Mouse (Mus musculus): ENCODE data around the gene Fras1. TPM values are rescaled to one million over a fixed set of nuclear protein-coding genes. Genes with fewer than 3 reads are reported as not detected.

Gene Fras1
- total and polyA plus RNA-seq, 2 experiments = 0.75 to 1.1 TPM

- no peak overlapping the region for H3K4me3 ChIP-seq (ENCODE audit: insufficient read depth, low read depth, low read length)
- H3K4me1 ChIP-seq (ENCODE audit: control insufficient read depth, insufficient read depth, low read length) = peaks cover 2% of the 10 kb centered on the region; the same call in 1 of the 2 replicates
- no peaks in the 10 kb centered on the region for H3K79me2 ChIP-seq (ENCODE audit: control insufficient read depth, insufficient read depth, low read length)
- no peak overlapping the region for H3K9ac ChIP-seq (ENCODE audit: low read depth, low read length)
- no peaks in the 10 kb centered on the region for H3K36me3 ChIP-seq (ENCODE audit: control insufficient read depth, insufficient read depth, low read length)
- H3K27ac ChIP-seq (replicated peaks; ENCODE audit: insufficient read depth, low read depth, low read length) = no peak overlapping the region
- TF ChIP-seq CTCF (IDR thresholded peaks at IDR 0.05; ENCODE audit: low read depth, low read length) (no peak), POLR2A (IDR thresholded peaks at IDR 0.05; ENCODE audit: extremely low read depth, insufficient read depth, low read length) (no peak)
- H3K27me3 ChIP-seq (ENCODE audit: control insufficient read depth, insufficient read depth, low read length) = no peaks in the 10 kb centered on the region
- DNase-seq (ENCODE audit: extremely low read depth, low read depth, low spot score) = no peak
- WGBS = 66% methylated on average over 3 of the region's 3 CpGs
Measured at GRCm38 (mm10) chr5:96803091-96803490, 429.3 kb downstream of the Fras1 start.

DNA sequence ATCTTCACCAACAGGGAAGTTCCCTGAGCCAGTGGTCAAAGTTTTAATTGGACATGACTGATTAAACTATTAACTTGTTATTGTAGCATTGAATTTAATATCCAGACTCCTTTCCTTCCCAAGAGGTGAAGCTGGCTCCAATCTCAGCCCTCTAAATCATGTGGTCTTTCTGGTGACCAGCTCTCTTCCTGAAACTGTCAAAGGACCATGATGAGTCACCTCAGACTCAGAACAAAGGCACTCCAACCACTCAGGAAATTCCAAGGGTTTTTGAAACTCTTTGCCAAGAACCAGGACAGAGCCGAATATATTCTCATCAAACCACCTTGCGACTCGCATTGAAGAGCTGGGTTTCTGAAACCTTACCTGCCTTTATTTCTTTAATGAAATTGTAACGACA, 430.5 kb downstream of the Fras1 start:
- DNase-seq (ENCODE audit: extremely low read depth, low read depth, low spot score) = no peak

DNA sequence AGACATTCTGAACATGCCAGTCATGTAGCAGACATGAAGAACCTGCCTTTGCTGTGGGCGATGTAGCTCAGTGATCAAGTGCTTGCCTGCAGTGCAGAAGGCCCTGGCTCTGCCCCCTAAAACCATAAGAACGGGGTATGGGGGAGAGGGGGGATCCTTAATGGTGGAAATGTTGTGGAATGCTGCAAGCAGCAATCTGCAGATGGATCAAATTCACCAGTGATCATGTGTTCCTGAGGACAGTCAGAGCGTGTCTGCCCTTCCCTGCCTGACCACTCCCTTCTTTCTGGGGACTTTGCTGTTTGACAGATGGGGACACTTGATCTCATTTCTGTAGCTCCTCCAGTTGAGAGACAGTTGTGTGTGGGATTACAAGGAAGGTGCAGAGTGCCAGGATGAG, 431.1 kb downstream of the Fras1 start:
- Histone ChIP-seq H3K9ac (ENCODE audit: low read depth, low read length) (no peak overlapping the region), H3K27me3 (ENCODE audit: control insufficient read depth, insufficient read depth, low read length) (no peaks in the 10 kb centered on the region), H3K4me1 (ENCODE audit: control insufficient read depth, insufficient read depth, low read length) (peaks cover 2% of the 10 kb centered on the region; the same call in 1 of the 2 replicates), H3K27ac (replicated peaks; ENCODE audit: insufficient read depth, low read depth, low read length) (no peak overlapping the region), H3K36me3 (ENCODE audit: control insufficient read depth, insufficient read depth, low read length) (no peaks in the 10 kb centered on the region), H3K79me2 (ENCODE audit: control insufficient read depth, insufficient read depth, low read length) (no peaks in the 10 kb centered on the region), H3K4me3 (ENCODE audit: insufficient read depth, low read depth, low read length) (no peak overlapping the region)
- TF ChIP-seq POLR2A (IDR thresholded peaks at IDR 0.05; ENCODE audit: extremely low read depth, insufficient read depth, low read length) (no peak), CTCF (IDR thresholded peaks at IDR 0.05; ENCODE audit: low read depth, low read length) (no peak)
- WGBS = 88% methylated on average over 3 of the region's 3 CpGs
- DNase-seq (ENCODE audit: extremely low read depth, low read depth, low spot score) = no peak

More for the DNA sequence above, 430.5 kb downstream of the Fras1 start:
- Histone ChIP-seq H3K4me1 (ENCODE audit: control insufficient read depth, insufficient read depth, low read length) (peaks cover 2% of the 10 kb centered on the region; the same call in 1 of the 2 replicates), H3K27me3 (ENCODE audit: control insufficient read depth, insufficient read depth, low read length) (no peaks in the 10 kb centered on the region), H3K4me3 (ENCODE audit: insufficient read depth, low read depth, low read length) (no peak overlapping the region), H3K36me3 (ENCODE audit: control insufficient read depth, insufficient read depth, low read length) (no peaks in the 10 kb centered on the region), H3K79me2 (ENCODE audit: control insufficient read depth, insufficient read depth, low read length) (no peaks in the 10 kb centered on the region), H3K27ac (replicated peaks; ENCODE audit: insufficient read depth, low read depth, low read length) (no peak overlapping the region), H3K9ac (ENCODE audit: low read depth, low read length) (no peak overlapping the region)
- TF ChIP-seq CTCF (IDR thresholded peaks at IDR 0.05; ENCODE audit: low read depth, low read length) (no peak), POLR2A (IDR thresholded peaks at IDR 0.05; ENCODE audit: extremely low read depth, insufficient read depth, low read length) (no peak)
- 72% methylated on average over 4 of the region's 4 CpGs for WGBS

DNA sequence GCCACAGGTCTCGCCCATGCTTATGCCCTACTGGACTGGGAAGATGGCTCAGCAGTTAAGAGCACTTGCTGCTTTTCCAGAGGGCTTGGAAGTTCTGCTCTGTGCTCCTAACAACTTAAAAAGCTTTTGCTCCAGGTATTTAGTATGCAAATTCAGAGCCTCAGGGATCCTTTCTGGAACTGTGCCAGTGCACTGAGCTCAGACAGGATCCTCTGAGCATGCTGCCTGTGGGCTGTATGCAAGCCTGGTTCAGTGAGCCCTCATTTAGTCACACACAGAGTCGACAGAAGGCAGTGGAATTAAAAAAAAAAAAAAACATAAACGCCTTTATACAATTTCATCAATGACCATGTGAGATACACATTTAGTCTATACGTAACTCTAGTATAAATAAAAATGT, 436.9 kb downstream of the Fras1 start:
- TF ChIP-seq CTCF (IDR thresholded peaks at IDR 0.05; ENCODE audit: low read depth, low read length) (no peak), POLR2A (IDR thresholded peaks at IDR 0.05; ENCODE audit: extremely low read depth, insufficient read depth, low read length) (no peak)
- Histone ChIP-seq H3K4me3 (ENCODE audit: insufficient read depth, low read depth, low read length) (no peak overlapping the region), H3K4me1 (ENCODE audit: control insufficient read depth, insufficient read depth, low read length) (no peaks in the 10 kb centered on the region; the same call in 1 of the 2 replicates), H3K27me3 (ENCODE audit: control insufficient read depth, insufficient read depth, low read length) (no peaks in the 10 kb centered on the region), H3K9ac (ENCODE audit: low read depth, low read length) (no peak overlapping the region), H3K27ac (replicated peaks; ENCODE audit: insufficient read depth, low read depth, low read length) (no peak overlapping the region), H3K79me2 (ENCODE audit: control insufficient read depth, insufficient read depth, low read length) (no peaks in the 10 kb centered on the region), H3K36me3 (ENCODE audit: control insufficient read depth, insufficient read depth, low read length) (no peaks in the 10 kb centered on the region)
- 84% methylated on average over 4 of the region's 4 CpGs for WGBS
- no peak for DNase-seq (ENCODE audit: extremely low read depth, low read depth, low spot score)

DNA sequence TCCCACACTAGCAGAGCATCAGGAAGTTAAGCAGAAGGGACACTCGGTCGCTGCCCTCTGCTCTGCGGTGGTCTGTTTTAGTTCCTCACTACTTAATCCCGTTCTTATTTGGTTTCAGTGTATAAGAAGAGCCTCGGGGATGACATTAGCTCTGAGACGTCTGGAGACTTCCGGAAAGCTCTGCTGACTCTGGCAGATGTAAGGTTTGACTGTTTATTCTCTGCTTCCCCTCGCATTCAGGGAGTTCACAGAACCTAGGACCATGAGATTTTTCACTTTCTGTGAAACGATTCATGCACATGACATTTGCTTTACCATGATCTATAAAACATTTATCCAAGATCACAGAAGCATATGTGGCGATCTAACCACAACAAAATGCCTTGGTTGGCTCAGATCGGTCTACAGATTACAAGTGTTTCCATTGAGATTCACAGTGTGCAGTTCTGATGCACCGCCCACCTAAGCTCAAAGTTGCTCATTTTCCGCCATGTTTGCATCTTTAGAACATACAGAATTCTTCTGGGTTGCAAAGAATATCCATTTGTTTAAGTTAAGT, 451.1 kb downstream of the Fras1 start:
- Histone ChIP-seq H3K4me1 (ENCODE audit: control insufficient read depth, insufficient read depth, low read length) (no peaks in the 10 kb centered on the region), H3K36me3 (ENCODE audit: control insufficient read depth, insufficient read depth, low read length) (no peaks in the 10 kb centered on the region), H3K27me3 (ENCODE audit: control insufficient read depth, insufficient read depth, low read length) (no peaks in the 10 kb centered on the region), H3K27ac (replicated peaks; ENCODE audit: insufficient read depth, low read depth, low read length) (no peak overlapping the region), H3K79me2 (ENCODE audit: control insufficient read depth, insufficient read depth, low read length) (no peaks in the 10 kb centered on the region), H3K4me3 (ENCODE audit: insufficient read depth, low read depth, low read length) (no peak overlapping the region), H3K9ac (ENCODE audit: low read depth, low read length) (no peak overlapping the region)
- 87% methylated on average over 13 of the region's 13 CpGs for WGBS
- DNase-seq (ENCODE audit: extremely low read depth, low read depth, low spot score) = no peak
- no peak for TF ChIP-seq CTCF (IDR thresholded peaks at IDR 0.05; ENCODE audit: low read depth, low read length)

- DNase-seq (ENCODE audit: extremely low read depth, low read depth, low spot score) = no peak
- Histone ChIP-seq H3K27ac (replicated peaks; ENCODE audit: insufficient read depth, low read depth, low read length) (no peak overlapping the region), H3K4me3 (ENCODE audit: insufficient read depth, low read depth, low read length) (no peak overlapping the region), H3K4me1 (ENCODE audit: control insufficient read depth, insufficient read depth, low read length) (no peaks in the 10 kb centered on the region), H3K27me3 (ENCODE audit: control insufficient read depth, insufficient read depth, low read length) (no peaks in the 10 kb centered on the region), H3K36me3 (ENCODE audit: control insufficient read depth, insufficient read depth, low read length) (no peaks in the 10 kb centered on the region), H3K9ac (ENCODE audit: low read depth, low read length) (no peak overlapping the region), H3K79me2 (ENCODE audit: control insufficient read depth, insufficient read depth, low read length) (no peaks in the 10 kb centered on the region)
- no peak for TF ChIP-seq CTCF (IDR thresholded peaks at IDR 0.05; ENCODE audit: low read depth, low read length)
- no peak for TF ChIP-seq POLR2A (IDR thresholded peaks at IDR 0.05; ENCODE audit: extremely low read depth, insufficient read depth, low read length)
- 79% methylated on average over 1 of the region's 1 CpGs for WGBS
Measured at GRCm38 (mm10) chr5:96827176-96827575, 453.4 kb downstream of the Fras1 start.

Other genes starting within 250 kb of the Fras1 start
- 22.9 and 24.7 TPM in 2 replicates for gene Cnot6l, start 209.8 kb upstream of the Fras1 start, total RNA-seq (2014; rRNA removed)
- 3.5 and 3.7 TPM in 2 replicates for gene Cnot6l, start 209.8 kb upstream of the Fras1 start, polyA plus RNA-seq (2012; rRNA removed)
- 20.3 and 20.6 TPM in 2 replicates for gene Mrpl1, start 164.5 kb upstream of the Fras1 start, total RNA-seq (2014; rRNA removed)
- gene Mrpl1, start 164.5 kb upstream of the Fras1 start, polyA plus RNA-seq (2012; rRNA removed) = 4.0 and 5.1 TPM in 2 replicates